Mouse (Mus musculus) bone marrow macrophage, adult 2 months (primary cell): ENCODE measurements around the gene Gm17175. TPM values are rescaled to one million over a fixed set of nuclear protein-coding genes. Genes with fewer than 3 reads are reported as not detected.
"Not testable (repeated sequence)": the region's sequence is repeated elsewhere in the genome, so short reads cannot be mapped to it uniquely, and the experiment has no call there.

Experiments used
- H3K27ac ChIP-seq: 2 replicates; pipeline ENCODE4 v1.5.1; 2012; ENCODE audit warnings: low read depth, low read length; ENCODE audit not compliant: insufficient read depth
- H3K4me1 ChIP-seq: 2 replicates; pipeline ENCODE4 v1.6.1; 2012; ENCODE audit warnings: low read length; ENCODE audit not compliant: control insufficient read depth, insufficient read depth
- H3K4me3 ChIP-seq: 2 replicates; pipeline ENCODE4 v1.5.1; 2012; ENCODE audit warnings: mild to moderate bottlenecking, low read length, moderate library complexity; ENCODE audit not compliant: insufficient read depth
- CTCF ChIP-seq: IDR thresholded peaks from 2 replicates; pipeline ENCODE4 v1.5.1; 2012; ENCODE audit warnings: low read depth, mild to moderate bottlenecking, low read length, moderate library complexity
- POLR2A ChIP-seq: IDR thresholded peaks from 2 replicates; pipeline ENCODE4 v1.6.1; 2012; ENCODE audit warnings: mild to moderate bottlenecking, low read depth, low read length, borderline replicate concordance
- polyA plus RNA-seq: library from polyadenylated mRNA; stranded (reverse); fragments of >200 nt; gene quantifications from 2 replicates; pipeline ENCODE4 v1.2.4, GENCODE M21; 2012; ENCODE audit not compliant: missing spikeins, insufficient read depth, insufficient read length

The Gm17175 gene
- not detected in 2 replicates for polyA plus RNA-seq

DNA sequence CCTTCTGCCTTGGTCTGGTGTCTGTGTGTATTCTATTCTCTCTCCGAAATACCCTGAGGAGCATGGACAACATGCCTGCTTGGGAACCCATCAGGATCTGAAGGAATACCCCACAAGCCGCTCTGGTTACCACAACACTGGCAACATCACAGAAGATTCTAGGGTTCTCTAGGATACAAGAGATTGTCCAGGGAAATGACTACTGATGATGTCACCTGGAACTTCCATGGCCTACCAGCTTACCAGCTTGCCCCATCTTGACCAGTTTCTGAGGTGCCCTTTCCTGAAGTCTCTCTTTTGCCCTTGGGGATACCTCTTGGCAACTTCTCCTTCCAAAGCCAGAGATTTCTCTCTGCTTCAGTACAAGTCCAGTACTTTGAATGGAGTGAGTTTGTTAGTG is at the start of gene Gm17175:
Gene Gm17175 (minus strand): TSS at position 101 of the 400 bp plus-strand sequence.
- not testable (repeated sequence) for H3K4me1 ChIP-seq, H3K4me3 ChIP-seq

DNA sequence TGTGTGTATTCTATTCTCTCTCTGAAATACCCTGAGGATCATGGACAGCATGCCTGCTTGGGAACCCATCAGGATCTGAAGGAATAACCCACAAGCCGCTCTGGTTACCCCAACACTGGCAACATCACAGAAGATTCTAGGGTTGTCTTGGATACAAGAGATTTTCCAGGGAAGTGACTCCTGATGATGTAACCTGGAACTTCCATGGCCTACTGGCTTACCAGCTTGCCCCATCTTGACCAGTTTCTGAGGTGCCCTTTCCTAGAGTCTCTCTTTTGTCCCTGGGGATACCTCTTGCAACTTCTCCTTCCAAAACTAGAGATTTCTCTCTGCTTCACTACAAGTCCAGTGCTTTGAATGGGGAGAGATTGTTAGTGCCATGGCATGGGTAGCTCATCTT is 37.3 kb upstream of the Gm17175 start, which contains the start of gene Gm17078:
Gene Gm17078 (minus strand): TSS at position 101 of the 400 bp plus-strand sequence.
- TF ChIP-seq POLR2A (no peak), CTCF (no peak)

More for the DNA sequence above, at the start of gene Gm17175:
- not testable (repeated sequence) for H3K27ac ChIP-seq

DNA sequence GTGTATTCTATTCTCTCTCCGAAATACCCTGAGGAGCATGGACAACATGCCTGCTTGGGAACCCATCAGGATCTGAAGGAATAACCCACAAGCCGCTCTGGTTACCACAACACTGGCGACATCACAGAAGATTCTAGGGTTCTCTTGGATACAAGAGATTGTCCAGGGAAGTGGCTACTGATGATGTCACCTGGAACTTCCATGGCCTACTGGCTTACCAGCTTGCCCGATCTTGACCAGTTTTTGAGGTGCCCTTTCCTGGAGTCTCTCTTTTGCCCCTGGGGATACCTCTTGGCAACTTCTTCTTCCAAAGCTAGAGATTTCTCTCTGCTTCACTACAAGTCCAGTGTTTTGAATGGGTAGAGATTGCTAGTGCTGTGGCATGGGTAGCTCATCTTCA is 18.2 kb upstream of the Gm17175 start, which contains the start of gene Gm17174:
Gene Gm17174 (minus strand): TSS at position 101 of the 400 bp plus-strand sequence.
- not testable (repeated sequence) for H3K4me3 ChIP-seq, H3K4me1 ChIP-seq, H3K27ac ChIP-seq

More for the DNA sequence above, 37.3 kb upstream of the Gm17175 start, which contains the start of gene Gm17078:
- no peak within 1 kb of the TSS for H3K27ac ChIP-seq
- H3K4me1 ChIP-seq = no peaks in the 10 kb centered on the region
- H3K4me3 ChIP-seq = no peak within 1 kb of the TSS

DNA sequence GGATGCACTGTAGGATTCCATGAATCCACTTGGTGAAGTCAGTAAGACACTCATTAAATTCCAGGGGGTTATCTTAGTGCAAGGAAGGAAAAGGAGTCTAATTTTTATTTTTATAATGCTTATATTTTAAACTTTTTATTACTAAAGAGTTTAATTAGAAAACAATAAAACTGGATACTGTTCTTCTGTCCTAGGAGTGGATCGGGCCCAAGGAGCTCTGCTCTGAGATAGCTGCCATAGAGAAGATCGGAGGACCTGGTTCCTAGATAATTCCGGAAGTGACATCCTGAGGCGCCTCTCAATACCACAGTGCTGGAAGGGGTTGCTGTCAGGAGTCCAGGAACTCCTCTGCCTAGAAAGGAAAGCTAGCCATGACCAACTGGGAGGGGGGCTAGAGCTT is 21.4 kb downstream of the Gm17175 start, which contains the start of gene Gm5622:
Gene Gm5622 (plus strand): TSS at position 301 of the 400 bp plus-strand sequence.
- no peak for TF ChIP-seq POLR2A
- TF ChIP-seq CTCF = no peak
- H3K27ac ChIP-seq = no peak within 1 kb of the TSS
- H3K4me3 ChIP-seq = no peak within 1 kb of the TSS
- no peaks in the 10 kb centered on the region for H3K4me1 ChIP-seq

Other genes starting within 250 kb of the Gm17175 start
- gene Gm7247, start 212.3 kb downstream of the Gm17175 start, polyA plus RNA-seq = not detected in 2 replicates
- not detected in 2 replicates for gene Vmn2r88, start 163.2 kb downstream of the Gm17175 start, polyA plus RNA-seq
- gene Vmn2r89, start 122.2 kb downstream of the Gm17175 start, polyA plus RNA-seq = 0.15 TPM in 1 of 2 replicates, not detected in the other
- gene Gm5622, start 21.3 kb downstream of the Gm17175 start, polyA plus RNA-seq = not detected in 2 replicates
- not detected in 2 replicates for gene Gm17174, start 18.1 kb upstream of the Gm17175 start, polyA plus RNA-seq
- gene Gm17078, start 37.2 kb upstream of the Gm17175 start, polyA plus RNA-seq = not detected in 2 replicates
- not detected in 2 replicates for gene Gm4181, start 61.6 kb upstream of the Gm17175 start, polyA plus RNA-seq
- gene Gm17079, start 121.4 kb upstream of the Gm17175 start, polyA plus RNA-seq = not detected in 2 replicates
- gene Gm5800, start 143.1 kb upstream of the Gm17175 start, polyA plus RNA-seq = not detected in 2 replicates
- gene Ang4, start 199.5 kb upstream of the Gm17175 start, polyA plus RNA-seq = not detected in 2 replicates
- not detected in 2 replicates for gene AY358078, start 226.0 kb upstream of the Gm17175 start, polyA plus RNA-seq